Mouse (Mus musculus) limb, embryonic 15.5 days (tissue): ENCODE measurements around the gene Iffo1. TPM values are rescaled to one million over a fixed set of nuclear protein-coding genes. Genes with fewer than 3 reads are reported as not detected.
A peak's percentile ranks its signal among the peaks of the same experiment; 100 is the strongest.

Experiments used
- ATAC-seq: fragments of 200-750 bp; cut with Nextera tagmentation; 2 replicates; pipeline ENCODE4 v1.8.0; 2017; ENCODE audit warnings: low read depth, moderate TSS enrichment; ENCODE audit not compliant: insufficient number of reproducible peaks, low FRiP score, low TSS enrichment
- H3K27ac ChIP-seq: fragments of 300-500 bp; sonication (generic); 2 replicates; pipeline ENCODE4 v1.5.1; 2015; ENCODE audit warnings: moderate library complexity, mild to moderate bottlenecking, inconsistent platforms
- H3K27me3 ChIP-seq: fragments of 300-500 bp; sonication (generic); 2 replicates; pipeline ENCODE4 v1.6.1; 2015; ENCODE audit warnings: inconsistent platforms
- H3K36me3 ChIP-seq: fragments of 300-500 bp; sonication (generic); 2 replicates; pipeline ENCODE4 v1.6.1; 2015; ENCODE audit warnings: inconsistent platforms
- H3K4me1 ChIP-seq: fragments of 300-500 bp; sonication (generic); 2 replicates; pipeline ENCODE4 v1.6.1; 2015; ENCODE audit warnings: inconsistent platforms
- H3K4me2 ChIP-seq: fragments of 300-500 bp; sonication (generic); 2 replicates; pipeline ENCODE4 v1.6.1; 2015; ENCODE audit warnings: mild to moderate bottlenecking, inconsistent platforms
- H3K4me3 ChIP-seq: fragments of 300-500 bp; sonication (generic); 2 replicates; pipeline ENCODE4 v1.5.1; 2015; ENCODE audit warnings: mild to moderate bottlenecking, inconsistent platforms
- H3K9ac ChIP-seq: fragments of 300-500 bp; sonication (generic); 2 replicates; pipeline ENCODE4 v1.6.1; 2015; ENCODE audit warnings: inconsistent platforms
- H3K9me3 ChIP-seq: fragments of 300-500 bp; sonication (generic); 2 replicates; pipeline ENCODE4 v1.6.1; 2016; ENCODE audit warnings: inconsistent platforms
- WGBS: fragments of 180-500 bp; shearing (Covaris S2); methylation state at CpG from one replicate; pipeline ENCODE4 v1.1.7; 2015; 5-methylcytosine and 5-hydroxymethylcytosine counted together
- polyA plus RNA-seq: library from polyadenylated mRNA; unstranded; fragments of >200 nt; fragmentation: Nextera tagmentation; extraction: Ambion mirVana; gene quantifications from 2 replicates; pipeline ENCODE4 v1.2.1, GENCODE M21; 2015

Gene Iffo1
- polyA plus RNA-seq, 1 experiment from 2014 or later = 26.6 TPM

- peak overlapping the region; percentile 75 for H3K9ac ChIP-seq
- no peak for ATAC-seq
- H3K4me3 ChIP-seq = peak overlapping the region; percentile 74
- H3K36me3 ChIP-seq = peaks cover 52% of the 10 kb centered on the region
- peak overlapping the region; percentile 82 for H3K4me2 ChIP-seq
- 3% methylated on average over 20 of the region's 20 CpGs for WGBS
- H3K27me3 ChIP-seq = no peaks in the 10 kb centered on the region
- peak overlapping the region; percentile 94 for H3K27ac ChIP-seq
- no peaks in the 10 kb centered on the region for H3K9me3 ChIP-seq
- peaks cover 59% of the 10 kb centered on the region for H3K4me1 ChIP-seq
These were observed 19.0 kb downstream of the Iffo1 start for GRCm38 (mm10) chr6:125163801-125164657.

DNA sequence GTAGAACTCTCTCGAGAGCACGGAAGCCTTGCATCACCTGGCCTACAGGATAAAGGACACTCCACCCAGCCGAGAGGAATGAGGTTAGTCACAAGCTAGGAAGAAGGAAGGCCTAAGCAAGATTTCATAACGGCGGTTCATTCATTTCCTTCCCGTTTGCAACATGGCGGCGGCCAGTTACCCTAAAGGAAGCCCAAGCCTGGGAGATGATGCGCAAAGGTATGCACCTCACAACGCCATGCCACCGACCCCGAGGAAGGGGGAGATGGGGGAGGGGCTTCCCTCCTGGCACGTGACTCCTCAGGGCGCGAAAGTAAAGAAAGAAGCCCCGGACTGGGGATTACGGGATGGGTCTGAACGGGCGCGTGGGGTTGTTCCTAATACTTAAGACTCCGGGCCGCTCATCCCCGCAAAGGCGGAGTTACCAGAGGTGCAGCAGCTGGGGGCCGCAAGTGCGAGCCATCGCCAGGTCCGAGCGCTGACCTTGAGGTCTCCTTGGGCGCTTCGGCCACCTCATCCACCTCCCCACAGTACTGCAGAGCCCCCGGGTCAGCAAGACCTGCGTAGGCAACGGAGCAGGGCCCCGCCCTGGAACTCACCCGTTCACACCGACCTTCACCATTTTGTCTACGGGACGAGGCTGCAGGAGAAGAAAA lies 19.8 kb downstream of the Iffo1 start:
- Histone ChIP-seq H3K4me1 (peaks cover 56% of the 10 kb centered on the region), H3K36me3 (peaks cover 56% of the 10 kb centered on the region), H3K4me2 (peak overlapping the region; percentile 82), H3K27me3 (no peaks in the 10 kb centered on the region), H3K9ac (peak overlapping the region; percentile 75), H3K4me3 (peak overlapping the region; percentile 74), H3K27ac (peak overlapping the region; percentile 94), H3K9me3 (no peaks in the 10 kb centered on the region)
- ATAC-seq = no peak
- WGBS = under 1% methylated on average over 39 of the region's 39 CpGs

- peak overlapping the region; percentile 75 for H3K9ac ChIP-seq
These were observed 20.4 kb downstream of the Iffo1 start for GRCm38 (mm10) chr6:125165328-125165891.

GRCm38 (mm10) chr6:125166051-125166751 lies 21.2 kb downstream of the Iffo1 start, which contains the start of gene Gapdh:
Gapdh (minus strand) TSS chr6:125166467.
- H3K9ac ChIP-seq = peak within 1 kb of the TSS; percentile 75
- peaks cover 56% of the 10 kb centered on the region for H3K36me3 ChIP-seq
- no peaks in the 10 kb centered on the region for H3K9me3 ChIP-seq
- no peaks in the 10 kb centered on the region for H3K27me3 ChIP-seq
- peak within 1 kb of the TSS; percentile 94 for H3K27ac ChIP-seq
- ATAC-seq = peak; percentile 50
- H3K4me1 ChIP-seq = peaks cover 45% of the 10 kb centered on the region
- under 1% methylated on average over 17 of the region's 18 CpGs for WGBS
- H3K4me2 ChIP-seq = peak within 1 kb of the TSS; percentile 82
- peak within 1 kb of the TSS; percentile 74 for H3K4me3 ChIP-seq

More at GRCm38 (mm10) chr6:125165328-125165891, 20.4 kb downstream of the Iffo1 start:
- Histone ChIP-seq H3K27me3 (no peaks in the 10 kb centered on the region), H3K4me3 (peak overlapping the region; percentile 74), H3K36me3 (peaks cover 56% of the 10 kb centered on the region), H3K27ac (peak overlapping the region; percentile 94), H3K9me3 (no peaks in the 10 kb centered on the region), H3K4me2 (peak overlapping the region; percentile 82), H3K4me1 (peaks cover 51% of the 10 kb centered on the region)
- ATAC-seq = peak; percentile 90
- under 1% methylated on average over 36 of the region's 36 CpGs for WGBS

DNA sequence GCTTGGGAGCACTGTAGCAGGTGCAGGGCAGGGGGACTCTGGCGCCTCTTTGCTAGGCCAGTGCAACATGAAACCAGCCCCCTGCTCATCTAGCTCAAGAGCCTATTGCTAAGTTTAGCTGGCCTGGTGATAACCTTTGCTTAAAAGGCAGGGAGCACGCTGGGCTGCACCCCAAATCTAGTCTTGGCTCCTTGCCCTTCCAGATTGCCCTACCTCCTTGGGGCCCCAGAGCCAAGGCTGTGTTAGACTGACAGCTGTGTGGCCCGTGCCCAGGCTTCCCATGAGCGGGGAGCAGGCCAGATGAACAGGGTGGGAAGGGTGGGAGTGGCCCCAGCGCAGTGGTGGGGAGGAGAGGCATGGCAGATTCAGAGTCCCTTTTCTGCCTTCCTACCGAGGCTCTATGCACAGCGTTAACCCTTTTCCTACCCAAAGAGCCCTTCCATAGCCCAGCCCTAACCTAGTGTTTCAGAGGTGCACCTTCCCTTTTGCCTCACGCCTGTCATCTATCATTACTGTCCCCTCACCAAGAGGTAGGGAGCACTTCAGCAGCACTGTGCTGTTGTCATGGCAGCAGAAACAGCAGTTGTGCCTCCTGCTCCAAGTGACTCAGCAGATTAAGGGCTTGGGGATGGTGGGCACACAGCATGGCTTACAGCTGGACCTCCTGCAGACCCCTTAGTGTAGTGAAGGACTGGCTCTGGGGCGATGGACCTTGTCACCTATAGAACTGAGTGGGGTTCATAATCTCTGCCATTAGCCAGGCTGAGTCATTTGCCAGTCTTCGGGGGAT lies 22.0 kb downstream of the Iffo1 start:
- ATAC-seq = peak; percentile 28
- Histone ChIP-seq H3K36me3 (peaks cover 60% of the 10 kb centered on the region), H3K4me1 (peaks cover 38% of the 10 kb centered on the region)

DNA sequence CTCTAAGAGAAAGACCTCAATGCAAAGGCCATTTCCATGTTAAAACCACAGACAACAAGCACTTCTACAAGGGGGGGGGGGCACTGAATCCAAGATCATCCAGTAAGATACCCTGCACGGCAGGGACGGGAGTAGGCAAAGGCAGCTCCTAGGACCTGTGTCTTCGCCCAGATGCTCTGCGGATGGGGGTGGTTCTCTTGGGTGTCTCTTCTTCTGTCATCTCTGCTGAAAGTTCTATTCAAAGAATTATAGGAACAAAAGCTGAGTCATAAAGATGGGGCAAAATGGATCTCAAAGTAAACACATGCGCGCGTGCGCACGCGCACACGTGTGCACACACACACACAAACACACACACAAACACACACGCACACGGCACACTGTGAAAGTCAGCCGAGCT lies 23.0 kb downstream of the Iffo1 start:
- Histone ChIP-seq H3K4me2 (no peak overlapping the region), H3K4me1 (peaks cover 35% of the 10 kb centered on the region), H3K36me3 (peaks cover 65% of the 10 kb centered on the region), H3K9me3 (no peaks in the 10 kb centered on the region), H3K27me3 (no peaks in the 10 kb centered on the region), H3K27ac (peak overlapping the region; percentile 94; the same call in 1 of the 2 replicates), H3K9ac (no peak overlapping the region), H3K4me3 (no peak overlapping the region)
- 90% methylated on average over 14 of the region's 14 CpGs for WGBS
- no peak for ATAC-seq

More for the DNA sequence above, 22.0 kb downstream of the Iffo1 start:
- Histone ChIP-seq H3K27me3 (no peaks in the 10 kb centered on the region), H3K4me3 (peak overlapping the region; percentile 74), H3K27ac (peak overlapping the region; percentile 94), H3K9me3 (no peaks in the 10 kb centered on the region), H3K9ac (0 out of 2 replicates have a peak overlapping the region, but pooled peaks have one; percentile 18), H3K4me2 (peak overlapping the region; percentile 82)
- WGBS = 20% methylated on average over 10 of the region's 10 CpGs

DNA sequence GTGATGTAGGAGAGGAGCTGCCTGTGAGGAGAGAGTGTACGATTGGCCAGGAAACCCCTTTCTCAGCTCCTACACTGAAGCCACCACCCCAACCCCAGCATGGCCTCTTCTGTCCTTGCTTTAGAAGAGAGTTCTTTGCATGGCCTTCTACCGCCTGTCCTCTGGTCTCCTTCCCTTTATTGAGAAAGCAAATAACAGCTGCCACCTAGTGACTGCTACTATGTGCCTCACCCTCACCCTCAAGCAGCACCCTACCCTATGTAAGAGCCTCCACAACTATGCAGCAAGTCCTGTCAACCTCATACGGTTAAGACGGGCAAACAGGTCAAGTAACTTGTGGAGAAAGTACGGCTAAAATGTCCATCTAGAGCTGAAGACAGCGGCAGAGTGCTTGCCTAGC lies 25.2 kb downstream of the Iffo1 start:
- Histone ChIP-seq H3K27me3 (no peaks in the 10 kb centered on the region), H3K9me3 (no peaks in the 10 kb centered on the region), H3K36me3 (peaks cover 76% of the 10 kb centered on the region), H3K4me3 (no peak overlapping the region), H3K4me2 (no peak overlapping the region), H3K4me1 (peaks cover 19% of the 10 kb centered on the region), H3K27ac (no peak overlapping the region), H3K9ac (no peak overlapping the region)
- 79% methylated on average over 6 of the region's 6 CpGs for WGBS
- no peak for ATAC-seq

- Histone ChIP-seq H3K27me3 (no peaks in the 10 kb centered on the region), H3K36me3 (peaks cover 98% of the 10 kb centered on the region), H3K4me1 (peaks cover 3% of the 10 kb centered on the region), H3K27ac (no peak overlapping the region), H3K4me2 (no peak overlapping the region), H3K9me3 (no peaks in the 10 kb centered on the region), H3K4me3 (no peak overlapping the region), H3K9ac (no peak overlapping the region)
- 91% methylated on average over 2 of the region's 2 CpGs for WGBS
- no peak for ATAC-seq
These were observed 27.4 kb downstream of the Iffo1 start for GRCm38 (mm10) chr6:125172474-125172873.

DNA sequence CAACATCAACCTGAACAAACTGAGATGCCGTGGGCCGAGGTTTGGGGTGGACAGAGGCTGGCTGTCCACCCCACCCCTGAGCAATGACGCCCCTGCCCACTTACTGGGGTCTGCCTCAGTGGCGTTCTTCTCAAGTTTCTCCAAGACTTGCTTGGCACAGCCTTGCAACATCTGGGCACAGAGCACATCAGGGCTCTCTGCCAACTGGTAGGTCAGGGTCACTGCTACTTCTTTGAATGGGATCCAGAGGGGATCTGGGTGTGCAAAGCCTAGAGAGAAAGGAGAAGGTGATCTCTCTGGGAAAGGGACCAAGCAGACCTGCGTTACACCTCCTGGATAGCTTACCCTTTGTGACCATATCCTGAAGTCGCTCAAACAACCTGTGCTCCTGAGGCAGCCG lies 28.2 kb downstream of the Iffo1 start:
- H3K9ac ChIP-seq = no peak overlapping the region
- no peaks in the 10 kb centered on the region for H3K4me1 ChIP-seq
- no peaks in the 10 kb centered on the region for H3K9me3 ChIP-seq
- no peaks in the 10 kb centered on the region for H3K27me3 ChIP-seq
- WGBS = 89% methylated on average over 7 of the region's 7 CpGs
- ATAC-seq = no peak
- H3K27ac ChIP-seq = no peak overlapping the region
- peaks cover 98% of the 10 kb centered on the region for H3K36me3 ChIP-seq
- no peak overlapping the region for H3K4me3 ChIP-seq
- no peak overlapping the region for H3K4me2 ChIP-seq

DNA sequence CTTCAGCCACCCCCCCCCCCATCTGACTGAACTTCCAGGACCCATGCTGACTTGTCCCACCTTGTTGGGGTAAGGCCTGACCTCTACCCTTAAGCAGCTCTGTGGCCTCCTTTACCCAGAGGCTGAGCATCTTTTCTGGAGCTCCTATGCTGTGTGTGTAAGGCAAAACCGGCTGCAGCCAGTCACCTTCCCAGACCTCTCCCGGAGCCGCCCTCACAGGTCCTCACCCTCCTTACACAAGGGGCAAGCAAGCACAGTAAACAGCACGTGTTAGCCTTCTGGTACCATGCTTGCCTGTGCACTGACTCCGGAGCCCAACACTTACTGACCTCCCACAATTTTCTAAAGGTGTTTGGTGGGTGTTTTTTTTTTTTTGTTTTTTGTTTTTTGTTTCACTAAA lies 30.4 kb downstream of the Iffo1 start:
- no peak overlapping the region for H3K27ac ChIP-seq
- no peaks in the 10 kb centered on the region for H3K9me3 ChIP-seq
- H3K4me2 ChIP-seq = no peak overlapping the region
- peaks cover 98% of the 10 kb centered on the region for H3K36me3 ChIP-seq
- no peak for ATAC-seq
- no peaks in the 10 kb centered on the region for H3K4me1 ChIP-seq
- H3K4me3 ChIP-seq = no peak overlapping the region
- H3K27me3 ChIP-seq = no peaks in the 10 kb centered on the region
- 91% methylated on average over 5 of the region's 5 CpGs for WGBS
- no peak overlapping the region for H3K9ac ChIP-seq

- Histone ChIP-seq H3K9me3 (no peaks in the 10 kb centered on the region), H3K4me3 (no peak overlapping the region), H3K9ac (no peak overlapping the region), H3K4me1 (no peaks in the 10 kb centered on the region), H3K27me3 (no peaks in the 10 kb centered on the region), H3K36me3 (peaks cover 96% of the 10 kb centered on the region), H3K27ac (no peak overlapping the region), H3K4me2 (no peak overlapping the region)
- ATAC-seq = no peak
- WGBS = 89% methylated on average over 7 of the region's 7 CpGs
These were observed 34.6 kb downstream of the Iffo1 start for GRCm38 (mm10) chr6:125179601-125180000.
